Mouse (Mus musculus) activated CD4-positive, CD25-positive, alpha-beta regulatory T cell, adult 4 months (primary cell): ENCODE results near the gene Dusp3. TPM values are rescaled to one million over a fixed set of nuclear protein-coding genes. Genes with fewer than 3 reads are reported as not detected.

Source experiments
- ATAC-seq: one replicate; pipeline ENCODE4 v1.8.0; 2017
- polyA plus RNA-seq, 2 experiments: library from polyadenylated mRNA; unstranded; fragments of 100-300 nt; shearing (Covaris generic); gene quantifications; one replicate each; pipeline ENCODE4 v1.2.1; 2017

Gene Dusp3
- polyA plus RNA-seq: 1 to 10 TPM; 1.3 to 1.9 TPM

DNA sequence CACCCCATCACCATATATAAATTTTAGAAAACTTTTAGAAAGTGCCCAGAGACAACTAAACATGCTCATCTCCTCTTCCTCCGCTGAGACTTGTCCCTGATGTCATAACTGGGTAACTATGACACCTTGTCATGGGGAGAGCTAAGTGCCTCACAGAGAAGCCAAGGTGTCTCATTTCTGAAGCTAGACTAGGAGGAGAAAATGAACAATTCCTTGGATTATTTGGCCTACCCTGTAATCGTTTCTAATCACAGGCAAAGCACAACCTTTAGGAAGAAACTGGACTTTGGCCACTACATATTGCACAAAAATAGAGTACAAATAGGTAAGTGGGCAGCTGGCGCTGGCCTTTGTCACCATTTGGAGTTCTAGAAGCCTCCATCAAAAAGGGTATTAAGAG lies at the start of gene Dusp3:
Dusp3 (minus strand) TSS at position 101 of the 400 bp plus-strand sequence.
- no peak for ATAC-seq

DNA sequence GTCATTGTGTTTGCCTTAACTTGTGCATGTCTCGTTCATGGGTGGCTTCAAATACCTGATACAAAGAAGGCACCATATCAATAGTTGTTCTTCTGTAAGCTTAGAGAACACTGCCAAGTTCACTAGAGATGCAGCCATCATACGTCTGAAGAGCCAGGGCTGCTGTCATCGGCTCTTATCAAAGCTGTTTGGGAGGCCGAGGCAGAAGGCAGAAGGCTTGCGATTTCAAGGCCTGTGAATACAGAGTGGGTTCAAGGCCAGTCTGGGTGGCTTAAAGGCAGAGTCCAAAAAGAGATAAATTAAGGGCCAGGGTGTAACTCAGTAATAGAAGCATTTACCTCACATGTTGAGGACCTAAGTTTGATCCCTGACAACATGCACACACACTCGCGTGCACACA lies 49.5 kb upstream of the Dusp3 start:
- ATAC-seq: no peak

DNA sequence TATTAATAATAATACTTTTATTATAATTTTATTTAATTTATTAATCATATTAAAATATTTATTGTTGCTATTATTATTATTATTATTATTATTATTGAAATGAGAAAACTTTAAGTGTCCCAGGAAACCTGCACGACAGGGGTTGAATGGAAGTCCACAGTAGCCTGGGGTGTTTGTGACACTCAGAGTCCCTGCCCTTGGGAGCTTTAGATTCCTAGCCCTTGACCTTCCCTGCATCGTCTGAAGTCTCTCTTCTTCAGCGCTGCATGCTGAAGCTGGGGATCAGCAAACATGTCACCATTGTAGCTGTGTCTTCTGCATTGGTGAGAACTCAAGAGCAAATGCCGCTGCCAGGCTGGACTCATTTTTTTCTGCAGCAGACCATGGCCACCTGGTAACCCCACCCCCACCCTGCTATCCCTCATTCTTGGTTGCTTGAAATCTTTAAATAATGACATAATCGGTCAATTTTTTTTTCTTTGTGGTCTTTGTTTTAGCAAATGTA lies 48.7 kb upstream of the Dusp3 start:
- no peak for ATAC-seq

DNA sequence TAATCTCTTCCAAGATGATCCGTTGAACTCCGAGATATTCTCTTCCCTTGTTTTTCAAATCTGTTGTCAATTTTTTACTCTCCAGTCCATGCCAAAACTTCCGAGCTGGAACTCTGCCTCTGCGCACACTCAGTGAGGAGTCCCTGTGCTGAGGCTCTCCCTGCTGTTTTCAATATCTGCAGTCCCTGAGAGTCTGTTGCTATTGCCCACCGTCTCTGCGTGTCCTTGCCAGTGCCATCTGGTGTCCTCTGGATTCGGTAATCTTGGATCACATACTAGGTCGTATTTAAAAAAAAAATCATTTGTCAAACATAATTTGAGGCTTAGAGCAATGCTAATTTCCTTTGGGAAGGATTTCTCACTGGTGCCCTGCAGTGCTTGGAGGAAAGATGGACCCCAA lies 48.1 kb upstream of the Dusp3 start:
- ATAC-seq: no peak

DNA sequence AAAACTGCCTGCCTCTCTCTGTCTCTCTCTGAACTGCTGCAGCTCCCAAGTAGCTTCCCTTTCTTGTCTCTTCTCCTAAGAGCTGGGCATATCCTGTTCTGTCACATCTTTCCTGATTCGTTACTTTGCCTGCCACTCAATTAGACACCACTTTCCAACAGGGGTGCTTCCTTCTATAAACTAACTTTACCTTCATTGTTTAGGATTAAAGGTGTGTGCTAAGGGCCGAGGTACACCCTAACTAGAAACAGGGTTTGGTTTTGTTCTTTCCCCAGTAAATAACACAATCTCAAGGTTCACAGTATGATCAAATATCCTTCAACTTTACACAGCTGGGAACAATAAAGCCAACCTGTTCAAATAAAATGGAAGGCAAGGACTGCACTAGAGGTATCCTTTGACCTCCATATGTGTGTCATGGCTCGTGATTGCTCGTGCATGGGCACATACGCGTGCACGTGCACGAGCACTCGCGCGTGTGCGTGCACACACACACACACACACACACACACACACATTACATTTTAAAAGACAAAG lies 46.3 kb upstream of the Dusp3 start:
- ATAC-seq: no peak

DNA sequence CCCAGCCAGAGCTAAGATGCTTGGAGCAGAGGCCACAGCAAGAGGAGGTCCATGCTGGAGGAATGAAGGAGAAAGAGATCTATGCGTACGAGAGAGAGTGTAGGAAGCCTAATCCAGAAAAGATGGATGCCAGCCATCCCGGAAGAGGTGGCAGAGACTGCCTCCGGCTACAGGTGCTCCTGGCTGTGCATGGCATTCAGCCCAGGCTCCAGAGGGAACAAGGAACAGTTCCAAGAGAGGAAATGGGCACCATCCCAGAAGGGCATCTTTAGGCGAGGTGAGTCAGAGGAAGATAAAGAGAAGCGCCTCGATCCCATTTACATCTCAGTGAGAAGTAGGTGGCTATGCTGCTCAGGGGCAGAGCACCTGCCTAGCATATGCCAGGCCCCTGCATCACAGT lies 44.3 kb upstream of the Dusp3 start:
- no peak for ATAC-seq

DNA sequence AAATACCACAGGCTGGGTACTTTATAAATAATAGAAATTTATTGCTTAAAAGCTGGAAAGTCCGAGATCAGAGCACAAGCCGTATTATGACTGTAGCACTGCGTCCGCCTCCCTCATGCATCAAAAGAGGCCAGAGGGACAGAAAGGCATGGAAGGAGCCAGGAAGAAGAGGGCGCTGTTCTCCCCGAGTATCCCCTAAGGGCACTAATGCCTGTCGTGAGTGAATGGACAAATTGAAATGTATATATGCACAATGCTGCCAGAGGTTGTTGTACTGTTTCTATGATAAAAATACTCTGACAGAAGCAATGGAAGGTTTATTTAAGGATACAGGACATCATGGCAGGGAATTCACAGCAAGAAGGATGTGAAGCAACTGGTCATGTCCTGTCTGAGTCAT lies 43.2 kb upstream of the Dusp3 start:
- ATAC-seq: no peak

DNA sequence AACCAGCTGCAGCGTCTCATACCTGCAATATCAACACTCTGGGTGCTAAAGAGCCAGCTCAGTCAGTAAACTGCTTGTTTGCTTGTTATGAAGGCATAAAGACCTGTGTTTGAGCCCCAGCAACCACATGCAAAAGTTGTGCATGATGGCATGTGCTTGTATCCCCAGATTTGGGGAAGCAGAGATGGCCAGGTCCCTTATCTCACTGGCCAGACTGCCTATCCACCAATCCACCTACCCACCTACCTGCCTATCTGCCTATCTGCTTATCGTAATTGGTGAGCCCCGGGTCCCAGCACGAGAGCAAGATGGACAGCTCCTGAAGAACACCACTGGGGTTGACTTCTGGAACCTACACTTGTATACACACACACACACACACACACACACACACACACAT lies 42.5 kb upstream of the Dusp3 start:
- no peak for ATAC-seq

DNA sequence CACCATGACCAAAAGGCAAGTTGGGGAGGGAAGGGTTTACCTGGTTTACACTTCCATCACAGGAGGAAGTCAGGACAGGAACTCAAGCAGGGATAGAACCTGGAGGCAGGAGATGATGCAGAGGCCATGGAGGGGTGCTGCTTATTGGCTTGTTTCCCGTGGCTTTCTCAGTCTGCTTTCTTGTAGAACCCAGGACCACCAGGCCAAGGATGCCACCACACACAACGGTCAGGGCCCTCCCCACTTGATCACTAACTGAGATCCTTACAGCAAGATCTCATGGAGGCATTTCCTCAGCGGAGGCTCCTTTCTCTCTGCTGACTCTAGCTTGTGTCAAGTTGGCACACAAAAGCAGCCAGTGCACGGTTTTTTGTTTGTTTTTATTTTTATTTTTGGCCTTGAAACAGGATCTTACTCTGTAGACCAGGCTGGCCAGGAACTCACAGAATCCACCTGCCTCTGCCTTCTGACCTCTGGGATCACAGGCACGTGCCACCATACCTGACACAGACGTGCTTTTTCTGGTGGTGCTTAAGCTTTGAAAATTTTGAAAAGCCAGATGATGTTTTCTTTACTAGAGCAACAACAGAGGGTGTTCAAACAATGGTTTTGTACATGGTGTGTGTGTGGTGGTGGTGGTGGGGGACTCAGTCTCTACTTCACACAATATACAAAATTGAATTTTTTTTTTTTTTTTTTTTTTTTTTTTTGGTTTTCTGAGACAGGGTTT lies 41.4 kb upstream of the Dusp3 start, which contains the start of gene Mpp3:
Mpp3 (minus strand) TSS at position 375 of the 730 bp plus-strand sequence.
- ATAC-seq: no peak

DNA sequence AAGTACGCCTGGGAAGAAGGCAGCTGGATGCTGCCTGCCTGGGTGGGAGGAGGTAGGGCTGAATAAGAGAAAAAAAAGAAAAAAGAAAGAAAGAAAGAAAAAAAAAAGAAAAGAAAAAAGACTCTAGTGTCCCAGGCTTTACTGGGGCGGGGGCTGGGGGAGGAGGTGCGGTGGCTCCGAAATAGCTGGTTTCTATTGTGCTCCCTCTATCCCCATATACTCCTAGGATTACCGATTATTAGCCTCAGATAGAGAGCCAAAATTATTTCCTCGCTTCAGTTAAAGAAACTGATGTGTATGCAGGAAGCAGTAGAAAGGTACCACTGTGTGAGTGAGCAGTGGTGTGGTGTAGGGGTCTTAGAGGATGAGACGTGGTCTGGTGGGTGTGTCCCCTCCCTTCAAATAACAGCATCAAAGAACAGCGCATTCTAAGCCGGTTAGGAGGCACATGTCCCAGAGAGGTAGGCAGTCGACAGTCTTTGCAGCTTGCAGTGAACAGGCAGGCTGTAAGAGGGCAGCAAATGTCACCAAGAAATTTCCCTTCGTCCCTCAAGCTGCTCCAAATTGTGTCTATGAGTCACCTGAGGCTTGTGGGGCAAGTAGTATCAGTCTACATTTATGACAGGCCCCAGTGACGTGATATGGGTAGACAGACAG lies 40.7 kb upstream of the Dusp3 start:
- no peak for ATAC-seq

DNA sequence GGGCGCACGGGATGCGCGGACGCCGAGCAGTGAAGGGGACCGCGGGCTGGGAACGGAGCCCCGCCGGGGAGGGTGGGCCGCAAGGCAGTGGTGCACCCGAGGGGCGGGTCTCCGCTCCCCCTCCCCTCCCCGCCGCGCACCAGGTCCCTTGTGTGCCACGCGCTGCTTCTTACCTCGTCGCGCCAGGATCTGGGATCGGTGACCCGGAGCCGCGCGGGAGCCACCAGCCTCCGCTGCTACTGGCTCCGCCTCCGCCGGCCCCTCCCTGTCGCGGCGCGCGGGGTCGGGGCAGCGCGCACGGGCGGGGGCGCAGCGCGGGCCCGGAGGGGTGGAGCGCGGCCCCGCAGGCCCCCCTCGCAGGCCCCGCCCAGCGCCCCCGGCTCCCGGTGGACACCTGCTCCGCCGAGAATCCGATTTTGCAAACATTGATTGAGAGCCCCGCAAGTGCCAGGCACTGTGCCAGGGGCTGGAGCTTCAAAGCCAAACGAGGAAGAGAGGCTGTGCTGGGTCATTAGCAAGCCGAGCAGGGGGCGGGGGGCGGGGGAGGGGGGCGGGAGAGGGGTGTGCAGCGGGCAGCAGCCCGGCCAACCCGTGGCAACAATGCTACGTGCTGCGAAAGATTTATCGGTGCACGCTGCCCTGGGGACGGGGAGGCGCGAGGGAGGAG lies 40.0 kb upstream of the Dusp3 start:
- ATAC-seq: no peak

DNA sequence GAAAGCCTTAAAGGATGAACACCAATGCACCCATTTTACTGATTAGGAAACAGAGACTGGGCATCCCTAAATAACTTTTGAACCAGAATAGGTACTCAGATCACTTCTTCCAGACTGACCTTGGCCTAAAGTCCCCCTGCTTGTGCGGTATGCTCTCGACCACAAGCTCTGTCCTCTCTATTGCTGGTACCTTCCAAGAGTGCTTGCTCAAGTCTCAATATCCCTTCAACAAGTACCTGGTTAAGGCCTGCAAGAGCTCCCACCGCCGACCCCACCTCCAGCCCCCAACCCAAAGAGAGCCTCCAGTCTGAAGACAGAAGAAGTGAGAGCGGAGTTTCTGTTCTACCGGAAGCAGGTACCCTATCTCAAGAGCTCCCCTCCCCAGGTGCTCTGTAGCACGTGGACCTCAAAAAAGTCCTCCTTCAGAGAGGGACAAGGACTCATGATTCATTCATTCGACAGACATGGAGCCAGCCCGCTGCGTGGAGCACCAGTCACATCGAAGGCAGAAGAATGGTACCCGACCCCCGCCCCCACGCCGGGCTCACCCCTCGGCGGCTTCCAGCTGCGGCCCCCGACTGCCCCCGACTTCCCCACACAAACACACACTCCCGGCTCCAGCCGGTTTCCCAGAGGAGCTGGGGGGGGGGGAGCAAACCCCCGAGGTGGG lies 39.3 kb upstream of the Dusp3 start:
- ATAC-seq: no peak

DNA sequence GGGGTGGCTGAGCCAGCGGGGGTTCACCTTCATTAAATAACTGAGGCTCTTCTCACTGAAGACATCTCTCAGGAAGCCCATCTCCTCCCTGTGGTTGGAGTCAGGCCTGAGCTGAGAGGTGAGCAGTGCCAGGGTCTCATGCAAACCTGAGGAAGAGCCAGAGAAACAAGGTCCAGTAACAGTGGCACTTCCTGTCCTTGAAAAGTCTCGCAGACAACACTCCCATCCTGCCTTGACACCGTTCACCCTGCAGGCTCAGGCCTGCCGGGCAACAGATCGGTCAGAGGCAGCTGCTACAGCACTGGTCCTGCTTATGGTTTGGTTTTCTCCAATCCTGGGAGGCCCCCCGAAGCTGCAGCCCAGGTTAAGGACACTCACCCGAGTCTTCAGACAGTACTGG lies 38.5 kb upstream of the Dusp3 start:
- ATAC-seq: no peak

DNA sequence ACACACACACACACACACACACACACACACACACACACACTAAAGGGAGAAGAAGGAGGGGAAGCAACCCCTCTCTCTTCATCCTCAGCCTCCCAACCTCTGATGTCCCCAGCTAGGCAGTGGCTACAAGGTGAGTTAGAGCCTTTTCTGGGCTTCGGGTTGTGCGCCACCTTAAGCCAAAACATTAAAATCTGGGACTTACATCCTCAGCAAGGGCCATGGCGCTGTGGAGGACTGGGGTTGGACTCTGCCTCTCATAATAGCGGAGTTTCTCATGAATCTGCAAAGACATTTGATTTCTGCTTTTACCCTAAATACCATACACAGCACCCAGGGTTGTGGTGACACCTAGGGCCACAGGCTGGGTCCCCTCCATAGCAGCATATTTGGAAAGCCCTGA lies 38.1 kb upstream of the Dusp3 start:
- no peak for ATAC-seq

DNA sequence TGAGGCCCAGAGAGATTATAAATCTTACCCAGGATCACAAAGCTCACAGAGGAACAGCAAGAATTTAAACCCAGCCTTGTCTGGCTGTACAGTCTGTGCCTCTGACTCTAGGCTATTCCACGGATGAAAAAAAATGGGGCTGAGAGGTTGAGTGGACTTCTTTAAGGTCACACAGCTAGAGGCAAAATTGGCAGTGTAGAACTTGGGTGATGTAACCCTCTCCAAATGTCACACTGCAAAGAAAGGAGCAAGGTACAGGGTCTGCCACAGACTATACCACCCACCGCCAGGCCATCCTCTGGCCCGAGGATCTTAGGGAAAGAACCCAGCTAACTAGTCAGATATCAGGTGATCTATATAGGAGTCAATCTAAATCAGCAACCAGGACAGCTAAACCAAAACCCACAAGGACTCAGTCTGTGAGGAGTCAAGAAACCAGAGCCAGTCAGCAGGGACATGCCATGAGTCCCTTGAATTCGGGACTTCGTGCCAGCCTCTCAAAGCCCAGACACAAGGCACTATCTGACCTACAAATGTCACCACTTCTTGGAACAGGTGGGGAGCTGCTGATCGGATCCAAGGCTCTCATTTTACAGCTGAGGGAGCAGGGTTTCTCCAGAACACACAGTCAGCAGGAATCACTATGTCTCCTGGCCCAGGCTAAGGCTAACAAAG lies 37.4 kb upstream of the Dusp3 start:
- no peak for ATAC-seq

DNA sequence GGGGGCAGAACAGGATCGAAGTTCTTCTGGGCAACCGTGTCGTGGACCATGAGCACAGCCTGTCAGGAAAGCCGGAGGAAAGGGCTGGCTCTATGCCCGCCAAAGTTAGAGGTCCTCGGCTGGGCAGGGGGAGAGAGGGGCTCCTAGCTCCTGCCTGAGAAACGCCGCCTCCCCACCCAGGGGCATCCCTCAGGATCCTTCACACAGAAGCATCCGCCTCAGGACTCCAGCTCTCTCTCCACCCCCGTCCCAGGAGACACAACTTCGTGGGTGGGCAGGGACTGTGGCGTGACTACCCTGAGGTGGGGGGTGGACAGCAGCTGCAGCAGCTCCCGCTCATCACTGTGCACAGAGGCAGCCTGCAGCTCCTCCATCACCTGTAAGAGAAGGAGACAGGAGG lies 36.6 kb upstream of the Dusp3 start:
- ATAC-seq: no peak

DNA sequence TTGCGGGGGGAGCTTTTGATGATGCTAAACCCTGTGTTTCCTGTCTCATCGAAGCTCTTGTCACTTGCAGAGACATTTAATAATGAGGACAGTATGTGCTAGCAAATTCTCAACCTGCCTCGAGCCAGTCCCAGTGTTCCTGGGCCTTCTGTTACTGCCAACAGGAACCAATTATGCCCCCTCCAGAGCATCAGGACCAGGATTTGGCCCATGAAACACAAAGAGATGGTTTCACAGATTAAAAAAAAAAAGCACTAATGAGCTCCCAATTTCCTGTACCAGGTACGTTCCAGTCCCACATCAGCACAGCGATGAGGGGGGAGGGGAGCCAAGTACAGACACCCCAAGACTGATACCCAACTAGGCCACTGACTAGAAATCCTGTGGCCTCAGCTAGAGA lies 34.4 kb upstream of the Dusp3 start:
- ATAC-seq: no peak

DNA sequence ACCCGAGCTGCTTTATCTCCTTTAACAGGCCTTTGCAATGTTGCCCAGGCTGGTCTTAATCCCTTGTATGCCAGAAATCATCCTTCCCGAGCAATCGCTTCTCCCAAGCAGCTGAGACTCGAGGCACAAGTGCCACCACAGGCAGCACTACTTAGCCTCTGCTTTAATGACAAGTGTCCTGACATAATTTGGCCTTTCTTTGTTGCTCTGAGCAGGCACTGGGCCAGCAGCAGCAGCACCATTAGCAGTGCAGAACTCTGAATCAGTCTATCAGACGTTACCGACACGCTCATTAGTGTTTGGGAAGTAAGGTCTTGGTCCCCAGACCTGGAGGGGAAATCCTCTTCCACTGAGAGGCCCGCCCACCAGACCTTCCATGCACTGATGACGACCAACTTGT lies 32.9 kb upstream of the Dusp3 start:
- ATAC-seq: no peak

DNA sequence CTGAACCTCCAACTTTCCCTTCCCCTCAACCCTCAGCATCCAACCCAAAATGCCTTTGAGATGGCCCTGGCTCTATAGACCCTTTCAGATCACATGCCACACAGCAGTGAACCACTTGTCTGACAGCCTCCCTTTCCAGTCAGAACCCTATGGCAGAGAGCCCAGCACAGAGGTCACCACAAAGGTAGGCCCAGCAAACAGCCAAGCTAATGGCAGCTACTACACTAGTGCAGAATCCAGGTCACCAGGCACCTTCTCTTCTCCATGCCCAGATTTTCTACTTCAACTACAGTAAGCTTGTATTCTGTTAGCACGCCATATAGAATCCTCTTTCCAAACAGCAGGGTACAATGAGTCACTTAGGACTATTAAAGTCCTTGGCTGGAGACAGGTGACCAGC lies 29.3 kb upstream of the Dusp3 start:
- ATAC-seq: no peak

DNA sequence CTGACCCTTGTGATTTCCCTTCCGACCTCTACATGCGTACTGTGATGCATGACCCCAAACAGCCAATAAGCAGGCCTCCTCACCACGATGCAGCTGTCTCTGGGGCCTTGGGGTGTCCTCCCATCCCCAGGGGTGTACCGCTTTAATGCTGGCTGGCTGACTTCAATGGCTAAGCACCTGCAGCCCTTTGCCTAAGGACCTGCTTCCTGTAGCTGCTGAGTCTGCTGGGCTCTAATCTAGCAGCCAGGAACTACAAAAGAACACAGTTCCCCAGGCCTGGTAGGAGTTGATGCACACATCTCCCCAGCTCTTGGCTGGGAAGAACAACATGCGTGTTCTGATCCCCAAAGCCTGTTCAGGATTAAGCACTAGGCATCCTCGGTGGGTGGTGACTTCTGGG lies 28.7 kb upstream of the Dusp3 start:
- no peak for ATAC-seq

DNA sequence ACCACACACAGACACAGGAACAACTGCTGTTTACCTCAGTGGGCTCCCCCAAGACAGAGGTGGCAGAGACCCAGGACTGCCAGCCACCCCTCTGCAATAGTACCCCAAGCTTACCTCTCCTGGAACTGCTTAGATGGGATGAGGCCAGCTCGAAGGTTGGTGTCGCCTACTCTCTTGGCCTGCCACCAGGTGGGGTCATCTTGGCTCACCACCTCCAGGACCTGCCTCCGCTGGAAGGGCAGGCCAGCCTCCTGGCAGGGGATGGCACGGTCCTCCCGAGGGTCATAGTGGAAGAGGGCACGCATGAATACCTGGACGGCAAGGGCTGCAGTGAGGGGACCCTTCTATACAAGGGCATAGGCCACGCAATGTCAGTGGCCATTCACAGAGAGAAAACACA lies 26.4 kb upstream of the Dusp3 start:
- ATAC-seq: no peak

DNA sequence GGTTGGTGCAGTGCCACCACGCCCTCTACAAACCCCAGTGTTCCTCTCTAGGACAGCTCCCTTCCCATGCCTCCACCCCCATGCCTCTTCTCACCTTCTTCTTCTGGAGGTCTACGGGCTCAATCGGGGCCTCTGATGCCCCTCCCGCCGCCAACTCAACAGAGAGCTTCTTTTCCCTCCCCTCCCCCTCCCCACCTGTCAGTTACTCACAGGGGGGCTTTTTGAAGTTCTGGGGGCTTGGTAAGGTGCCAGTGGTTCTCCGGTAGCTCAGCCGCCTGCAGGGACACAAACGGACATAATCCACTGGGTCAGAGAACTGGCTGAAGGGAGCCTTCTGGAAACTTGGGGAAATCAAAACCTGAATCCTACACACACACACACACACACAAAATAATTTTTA lies 24.7 kb upstream of the Dusp3 start:
- no peak for ATAC-seq
